Mouse (Mus musculus) heart, embryonic 16.5 days (tissue): ENCODE data around the gene Pacs2. TPM values are rescaled to one million over a fixed set of nuclear protein-coding genes. Genes with fewer than 3 reads are reported as not detected.

ENCODE experiments used
- ATAC-seq: fragments of 200-750 bp; cut with Nextera tagmentation; replicated peaks from 2 replicates; pipeline ENCODE4 v1.8.0; 2017; ENCODE audit warnings: moderate number of reproducible peaks; ENCODE audit not compliant: insufficient read depth, low FRiP score; ENCODE audit errors: extremely low read depth
- H3K27ac ChIP-seq: fragments of 300-500 bp; sonication (generic); 2 replicates; pipeline ENCODE4 v1.5.1; 2014; ENCODE audit warnings: mild to moderate bottlenecking, low read length, control low read depth, moderate library complexity
- H3K27me3 ChIP-seq: fragments of 300-500 bp; sonication (generic); 2 replicates; pipeline ENCODE4 v1.6.1; 2014; ENCODE audit warnings: low read length, mixed read lengths; ENCODE audit not compliant: control insufficient read depth, insufficient read depth
- H3K36me3 ChIP-seq: fragments of 300-500 bp; sonication (generic); 2 replicates; pipeline ENCODE4 v1.6.1; 2014; ENCODE audit not compliant: control insufficient read depth, insufficient read depth
- H3K4me1 ChIP-seq: fragments of 300-500 bp; sonication (generic); 2 replicates; pipeline ENCODE4 v1.6.1; 2014; ENCODE audit warnings: low read length, mixed read lengths; ENCODE audit not compliant: control insufficient read depth, insufficient read depth
- H3K4me2 ChIP-seq: fragments of 300-500 bp; sonication (generic); 2 replicates; pipeline ENCODE4 v1.6.1; 2014; ENCODE audit warnings: low read depth, mild to moderate bottlenecking, control low read depth, low read length
- H3K4me3 ChIP-seq: fragments of 300-500 bp; sonication (generic); 2 replicates; pipeline ENCODE4 v1.5.1; 2014; ENCODE audit warnings: mild to moderate bottlenecking, control low read depth, low read length
- H3K9ac ChIP-seq: fragments of 300-500 bp; sonication (generic); 2 replicates; pipeline ENCODE4 v1.6.1; 2014; ENCODE audit warnings: low read length, control low read depth
- H3K9me3 ChIP-seq: fragments of 300-500 bp; sonication (generic); replicated peaks from 2 replicates; pipeline ENCODE4 v1.6.1; 2016; ENCODE audit warnings: low read length; ENCODE audit not compliant: control insufficient read depth
- WGBS: fragments of 180-500 bp; shearing (Covaris S2); extraction: QIAGEN DNeasy Blood & Tissue Kit; methylation state at CpG from one replicate; pipeline ENCODE4 v1.1.7; 2014; 5-methylcytosine and 5-hydroxymethylcytosine counted together
- polyA plus RNA-seq: library from polyadenylated mRNA; unstranded; fragments of >200 nt; fragmentation: Nextera tagmentation; extraction: Ambion mirVana; gene quantifications from 2 replicates; pipeline ENCODE4 v1.2.1, GENCODE M21; 2015

Gene Pacs2
- polyA plus RNA-seq = 7.0 and 8.2 TPM in 2 replicates

DNA sequence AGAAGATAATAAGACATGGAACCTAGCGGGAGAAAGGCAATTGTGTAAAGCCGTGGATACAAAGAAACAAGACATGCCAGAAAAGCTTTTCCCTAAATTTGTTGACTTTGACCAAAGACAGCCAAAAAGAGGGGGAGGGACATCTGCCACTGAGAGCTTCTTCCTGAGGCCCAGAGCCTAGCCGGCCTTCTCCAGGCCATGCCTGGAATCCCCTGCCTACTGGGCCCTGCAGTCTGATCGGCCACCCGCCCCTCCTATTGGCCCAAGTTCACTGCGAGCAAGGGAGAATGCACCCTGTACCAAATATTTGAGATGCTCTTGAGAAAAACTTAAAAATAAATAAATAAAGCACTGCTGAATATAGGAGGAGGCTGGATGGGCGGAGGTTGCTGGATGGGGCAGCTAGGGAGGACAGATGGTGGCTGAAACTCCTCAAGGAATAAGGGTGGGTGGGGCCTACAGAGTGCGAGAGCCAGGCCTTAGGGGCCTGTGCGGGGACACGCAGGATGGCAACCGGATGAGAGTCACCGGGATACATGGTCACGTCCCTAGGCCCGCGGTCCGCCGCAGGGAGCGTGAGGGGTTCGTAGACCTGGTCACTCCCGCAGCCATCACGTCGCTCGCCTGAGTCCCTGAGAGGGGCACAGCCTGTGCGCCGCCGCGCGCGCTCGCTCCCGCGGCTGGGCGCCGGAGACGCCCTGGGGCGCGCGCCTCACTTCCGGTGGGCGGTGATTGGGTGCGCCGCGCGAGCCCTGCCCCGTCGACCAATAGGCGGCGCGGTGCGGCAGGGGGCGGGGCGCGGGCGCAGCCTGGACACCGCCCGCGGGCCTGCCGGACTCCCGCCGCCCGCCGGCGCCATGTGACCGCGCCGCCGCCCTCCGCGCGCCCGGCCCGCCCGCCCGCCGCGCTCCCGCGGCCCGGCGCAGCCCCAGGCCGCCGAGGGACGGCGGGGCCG is at the start of gene Pacs2:
TSS of gene Pacs2 (plus strand) at position 905 of the 955 bp plus-strand sequence.
- H3K9me3 ChIP-seq = no peaks in the 10 kb centered on the region
- H3K4me2 ChIP-seq = peak within 1 kb of the TSS; percentile 92
- no peaks in the 10 kb centered on the region for H3K27me3 ChIP-seq
- ATAC-seq = peak; percentile 95
- WGBS = 4% methylated on average over 48 of the region's 85 CpGs
- H3K9ac ChIP-seq = peak within 1 kb of the TSS; percentile 95
- peaks cover 14% of the 10 kb centered on the region for H3K4me1 ChIP-seq
- no peaks in the 10 kb centered on the region for H3K36me3 ChIP-seq
- H3K27ac ChIP-seq = peak within 1 kb of the TSS; percentile 88
- H3K4me3 ChIP-seq = peak within 1 kb of the TSS; percentile 91

- no peak overlapping the region for H3K4me3 ChIP-seq
- no peak overlapping the region for H3K4me2 ChIP-seq
- H3K27me3 ChIP-seq = no peaks in the 10 kb centered on the region
- peaks cover 70% of the 10 kb centered on the region for H3K36me3 ChIP-seq
- H3K9me3 ChIP-seq = no peaks in the 10 kb centered on the region
- no peak for ATAC-seq
- WGBS = 90% methylated on average over 13 of the region's 13 CpGs
- peaks cover 14% of the 10 kb centered on the region for H3K4me1 ChIP-seq
- no peak overlapping the region for H3K27ac ChIP-seq
- H3K9ac ChIP-seq = no peak overlapping the region
Observed at GRCm38 (mm10) chr12:112965783-112966182, 48.5 kb upstream of the Pacs2 start.

- H3K27ac ChIP-seq = no peak overlapping the region
- ATAC-seq = no peak
- 72% methylated on average over 8 of the region's 8 CpGs for WGBS
- H3K9ac ChIP-seq = no peak overlapping the region
- H3K4me1 ChIP-seq = no peaks in the 10 kb centered on the region
- no peaks in the 10 kb centered on the region for H3K9me3 ChIP-seq
- H3K27me3 ChIP-seq = no peaks in the 10 kb centered on the region
- H3K4me2 ChIP-seq = no peak overlapping the region
- no peak overlapping the region for H3K4me3 ChIP-seq
- H3K36me3 ChIP-seq = peaks cover 66% of the 10 kb centered on the region
Observed at GRCm38 (mm10) chr12:112968943-112969342, 45.4 kb upstream of the Pacs2 start.

DNA sequence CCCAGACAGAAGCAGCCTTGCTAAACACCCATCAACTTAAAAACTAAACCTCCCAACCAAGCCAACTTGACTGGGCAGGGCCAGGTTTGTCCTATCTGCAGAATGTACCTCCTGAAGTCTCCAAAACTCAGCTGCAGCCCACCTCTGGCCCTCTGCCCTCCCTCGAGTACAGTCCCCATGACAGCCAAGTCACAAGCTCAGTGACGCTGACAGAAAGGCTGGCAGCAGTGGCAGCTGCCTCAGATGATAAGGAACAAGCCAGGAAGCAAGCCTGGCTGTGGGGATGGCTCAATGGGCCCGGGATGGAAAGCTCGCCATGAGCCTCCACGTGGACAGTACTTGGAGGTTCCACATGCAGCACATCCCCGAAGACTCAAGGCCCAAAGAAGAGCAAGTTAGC is 44.7 kb upstream of the Pacs2 start:
- Histone ChIP-seq H3K4me3 (no peak overlapping the region), H3K4me1 (no peaks in the 10 kb centered on the region), H3K4me2 (no peak overlapping the region), H3K9me3 (no peaks in the 10 kb centered on the region), H3K27me3 (no peaks in the 10 kb centered on the region), H3K36me3 (peaks cover 59% of the 10 kb centered on the region), H3K27ac (no peak overlapping the region), H3K9ac (no peak overlapping the region)
- 59% methylated on average over 6 of the region's 6 CpGs for WGBS
- peak; percentile 53; the same call in 1 of the 2 replicates for ATAC-seq

- Histone ChIP-seq H3K4me2 (no peak overlapping the region), H3K9ac (no peak overlapping the region), H3K27me3 (no peaks in the 10 kb centered on the region), H3K4me3 (no peak overlapping the region), H3K36me3 (peaks cover 39% of the 10 kb centered on the region), H3K9me3 (no peaks in the 10 kb centered on the region), H3K4me1 (peaks cover 17% of the 10 kb centered on the region), H3K27ac (no peak overlapping the region)
- 84% methylated on average over 9 of the region's 9 CpGs for WGBS
- no peak for ATAC-seq
Observed at GRCm38 (mm10) chr12:112974736-112975135, 39.6 kb upstream of the Pacs2 start.

GRCm38 (mm10) chr12:112976371-112977073 is 37.8 kb upstream of the Pacs2 start, which contains the start of gene Btbd6:
Gene Btbd6 (plus strand): TSS chr12:112976482.
- ATAC-seq = peak; percentile 95
- peak within 1 kb of the TSS; percentile 92 for H3K9ac ChIP-seq
- no peaks in the 10 kb centered on the region for H3K9me3 ChIP-seq
- peaks cover 17% of the 10 kb centered on the region for H3K4me1 ChIP-seq
- no peaks in the 10 kb centered on the region for H3K27me3 ChIP-seq
- H3K4me3 ChIP-seq = peak within 1 kb of the TSS; percentile 85
- peak within 1 kb of the TSS; percentile 94 for H3K27ac ChIP-seq
- WGBS = under 1% methylated on average over 61 of the region's 80 CpGs
- H3K4me2 ChIP-seq = peak within 1 kb of the TSS; percentile 93
- peaks cover 37% of the 10 kb centered on the region for H3K36me3 ChIP-seq

DNA sequence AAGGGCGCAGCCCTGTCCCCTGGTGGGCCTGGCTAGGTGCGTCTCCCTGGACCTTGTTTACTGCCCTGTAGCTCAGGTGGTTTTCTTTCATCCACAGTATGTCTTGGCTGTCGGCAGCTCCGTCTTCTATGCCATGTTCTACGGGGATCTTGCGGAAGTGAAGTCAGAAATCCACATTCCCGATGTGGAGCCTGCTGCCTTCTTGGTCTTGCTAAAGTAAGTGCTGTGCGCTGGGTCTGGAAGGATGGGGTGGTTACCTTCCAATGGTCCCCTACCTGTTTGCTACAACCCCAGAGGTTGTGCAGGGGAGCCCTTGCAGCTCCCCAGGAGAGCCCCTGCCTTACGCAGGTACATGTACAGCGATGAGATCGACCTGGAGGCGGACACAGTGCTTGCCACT is 37.2 kb upstream of the Pacs2 start:
- H3K4me3 ChIP-seq = peak overlapping the region; percentile 85
- H3K27me3 ChIP-seq = no peaks in the 10 kb centered on the region
- WGBS = 41% methylated on average over 12 of the region's 12 CpGs
- no peaks in the 10 kb centered on the region for H3K9me3 ChIP-seq
- peaks cover 22% of the 10 kb centered on the region for H3K4me1 ChIP-seq
- H3K36me3 ChIP-seq = peaks cover 34% of the 10 kb centered on the region; the same call in 1 of the 2 replicates
- ATAC-seq = no peak
- peak overlapping the region; percentile 94 for H3K27ac ChIP-seq
- peak overlapping the region; percentile 92 for H3K9ac ChIP-seq
- peak overlapping the region; percentile 93 for H3K4me2 ChIP-seq

DNA sequence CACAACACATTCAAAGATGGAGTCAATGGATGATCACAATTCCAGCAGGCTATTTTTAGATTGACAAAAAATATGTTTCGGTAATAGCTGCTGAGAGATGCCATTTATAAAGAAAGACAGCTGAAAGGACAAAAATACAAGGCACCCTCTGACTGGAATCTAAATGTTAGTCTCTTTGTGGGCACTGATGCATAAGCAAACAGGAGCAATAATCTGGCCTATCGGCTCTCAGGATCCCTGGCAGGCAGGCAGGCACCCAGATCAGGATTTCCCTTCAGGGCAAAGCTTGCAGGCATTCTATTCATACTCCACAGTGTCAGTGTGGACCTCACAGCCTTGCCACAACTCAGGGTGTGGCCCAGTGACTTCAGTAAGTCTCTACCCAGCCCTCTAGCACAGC is 32.3 kb upstream of the Pacs2 start:
- 61% methylated on average over 2 of the region's 2 CpGs for WGBS
- ATAC-seq = no peak
- Histone ChIP-seq H3K9me3 (no peaks in the 10 kb centered on the region), H3K27ac (0 out of 2 replicates have a peak overlapping the region, but pooled peaks have one; percentile 22), H3K36me3 (peaks cover 56% of the 10 kb centered on the region), H3K4me2 (no peak overlapping the region), H3K4me3 (no peak overlapping the region), H3K27me3 (no peaks in the 10 kb centered on the region), H3K4me1 (peaks cover 16% of the 10 kb centered on the region), H3K9ac (no peak overlapping the region)
